Mouse (Mus musculus): Measurements from ENCODE around the gene Catip.

GRCm38 (mm10) chr1:74344163-74344916 is 17.6 kb upstream of the Catip start:
- TF ChIP-seq CTCF (IDR thresholded peaks at IDR 0.05; ENCODE audit: extremely low read depth, insufficient read depth, insufficient read length, insufficient replicate concordance) (no peak), POLR2A (IDR thresholded peaks at IDR 0.05; ENCODE audit: low read depth, low read length) (no peak)
